Mouse (Mus musculus) frontal cortex, postnatal 14 days (tissue): ENCODE measurements around the gene Trmt61a.

Experiments
- DNase-seq, 2 experiments: peaks; one replicate each; pipeline ENCODE4 v3.0.0; 2022; ENCODE audit warnings: low spot score in 2 of 2

Trmt61a gene

DNA sequence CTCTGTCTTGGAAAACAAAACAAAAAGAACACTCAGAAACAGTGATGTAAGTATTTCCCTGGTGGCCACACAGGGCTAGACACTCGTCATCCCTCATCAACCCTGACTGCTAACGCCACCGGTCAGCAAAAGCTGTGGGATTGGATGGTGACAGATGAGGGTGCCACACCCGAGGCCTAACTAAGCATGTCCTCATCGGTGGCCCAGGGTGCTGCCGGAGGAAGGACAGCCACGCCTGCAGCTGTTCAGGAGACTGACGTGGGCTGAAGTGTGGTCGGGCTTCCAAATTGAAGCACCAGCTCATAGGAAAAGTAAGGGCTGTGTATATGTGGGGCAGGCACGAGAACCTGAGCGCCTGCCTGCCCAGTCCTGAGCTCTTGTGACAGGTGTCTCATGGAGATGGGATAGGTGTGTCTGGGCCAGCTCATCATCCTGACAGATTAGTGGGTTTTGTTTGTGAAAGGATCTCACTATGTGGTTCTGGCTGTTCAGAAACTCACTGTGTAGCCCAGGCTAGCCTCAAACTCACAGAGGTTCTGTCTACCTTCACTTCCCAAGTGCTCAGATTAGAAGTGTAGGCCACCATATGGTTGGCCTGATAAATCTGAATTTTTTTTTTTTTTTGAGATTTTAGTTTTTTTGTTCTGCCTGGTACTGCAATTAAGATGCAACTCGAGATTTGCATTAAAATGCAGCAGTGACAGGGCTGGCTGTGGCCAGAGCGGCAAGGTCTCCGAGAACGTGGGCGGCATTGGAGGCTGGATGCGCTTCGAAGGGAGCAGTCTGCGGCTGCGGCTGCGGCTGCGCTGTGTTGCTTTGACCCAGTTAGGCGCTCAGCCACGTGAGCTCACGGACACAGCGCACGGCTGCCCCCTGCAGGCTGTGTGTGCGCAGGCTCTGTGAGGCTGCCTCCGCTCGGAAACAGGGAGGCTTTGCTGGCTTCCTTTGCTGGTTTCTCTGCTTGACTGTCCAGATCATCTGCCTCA lies 54.2 kb downstream of the Trmt61a start:
- peak; percentile 76 to 81 for DNase-seq

DNA sequence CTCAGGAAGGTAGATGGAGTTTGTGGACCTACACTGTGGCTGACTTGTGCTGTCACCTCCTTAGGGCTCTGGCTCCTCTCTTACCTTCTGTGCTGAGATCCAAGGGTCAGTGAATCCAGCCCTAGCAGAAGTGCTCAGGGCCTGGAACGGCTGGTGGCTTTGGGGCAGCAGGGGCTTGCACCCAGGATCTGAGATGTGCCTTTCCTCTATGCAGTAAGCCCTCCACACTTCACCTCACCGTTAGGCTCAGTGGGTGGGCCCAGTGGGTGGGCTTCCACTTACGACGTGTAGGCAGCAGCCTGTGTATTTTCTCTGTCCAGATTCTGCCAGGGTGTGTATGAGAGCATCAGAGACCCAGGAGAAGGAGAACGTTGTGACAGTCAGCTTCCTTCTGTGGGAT lies 55.0 kb downstream of the Trmt61a start:
- DNase-seq, result no peak
